Mouse (Mus musculus): ENCODE results near the gene Map3k11.

The Map3k11 gene

DNA sequence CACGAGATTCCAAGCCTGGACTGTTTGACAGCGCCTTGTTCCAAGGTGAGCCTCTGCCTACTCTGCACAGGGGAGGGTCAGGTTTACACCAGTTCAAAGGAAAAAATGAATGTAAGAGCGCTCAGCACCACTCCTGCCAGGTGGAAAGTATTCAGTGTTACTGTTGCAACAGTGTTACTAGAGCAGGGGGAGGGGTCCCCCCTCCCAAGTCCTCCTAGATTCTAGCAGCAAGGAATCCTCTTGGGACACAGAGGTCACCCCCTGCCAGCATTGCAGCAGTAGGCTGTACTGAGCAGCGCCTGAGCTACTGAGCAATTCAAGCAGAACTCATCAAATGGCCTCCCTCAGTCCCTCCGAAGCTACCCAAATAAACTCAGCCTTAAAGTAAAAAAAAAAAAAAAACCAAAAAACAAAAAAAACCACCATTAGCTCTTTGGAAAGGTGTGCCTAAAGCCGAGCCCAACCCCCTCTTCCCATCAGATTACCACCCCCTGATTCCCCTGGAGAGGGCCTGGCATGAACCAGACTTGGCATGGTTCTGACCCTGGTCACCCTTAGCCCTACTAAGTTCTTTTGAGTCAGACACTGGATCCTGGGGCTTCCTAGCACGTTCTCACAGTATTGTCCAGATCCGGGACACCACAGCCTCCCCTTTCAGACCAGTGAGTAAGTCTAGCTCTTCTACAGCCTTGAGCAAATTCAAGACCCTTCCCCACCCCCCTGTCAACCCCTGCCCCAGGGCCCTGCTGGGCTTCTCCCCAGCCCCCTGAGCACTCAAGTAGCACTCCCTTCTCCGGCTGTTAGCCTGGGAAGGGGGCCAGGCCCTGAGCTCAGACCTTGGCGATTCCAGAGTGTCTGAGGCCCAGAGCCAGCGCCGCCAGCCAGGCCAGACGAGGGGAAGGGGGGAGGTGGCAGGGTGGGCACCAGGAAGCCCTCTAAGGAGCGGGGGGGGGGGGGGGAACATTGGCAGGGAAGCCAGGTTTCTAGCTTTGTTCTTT lies 52.1 kb downstream of the Map3k11 start, which contains the start of gene Ltbp3:
TSS of gene Ltbp3 (plus strand) at position 585 of the 998 bp plus-strand sequence.
- peak; percentile 71 for DNase-seq

GRCm38 (mm10) chr19:5741641-5742240 lies 53.2 kb downstream of the Map3k11 start:
- DNase-seq = peak; percentile 81

DNA sequence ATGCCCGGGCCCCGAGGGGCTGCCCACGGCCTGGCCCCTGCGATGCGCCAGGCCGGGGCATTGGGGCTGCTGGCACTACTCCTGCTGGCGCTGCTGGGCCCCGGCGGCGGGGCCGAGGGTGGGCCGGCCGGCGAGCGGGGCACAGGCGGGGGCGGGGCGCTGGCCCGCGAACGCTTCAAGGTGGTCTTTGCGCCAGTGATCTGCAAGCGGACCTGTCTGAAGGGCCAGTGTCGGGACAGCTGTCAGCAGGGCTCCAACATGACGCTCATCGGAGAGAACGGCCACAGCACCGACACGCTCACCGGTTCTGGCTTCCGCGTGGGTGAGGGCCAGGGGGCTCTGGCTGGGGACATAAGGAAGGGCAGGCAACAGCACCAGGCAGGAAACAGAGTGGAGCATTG lies 53.7 kb downstream of the Map3k11 start:
- DNase-seq = peak; percentile 52

DNA sequence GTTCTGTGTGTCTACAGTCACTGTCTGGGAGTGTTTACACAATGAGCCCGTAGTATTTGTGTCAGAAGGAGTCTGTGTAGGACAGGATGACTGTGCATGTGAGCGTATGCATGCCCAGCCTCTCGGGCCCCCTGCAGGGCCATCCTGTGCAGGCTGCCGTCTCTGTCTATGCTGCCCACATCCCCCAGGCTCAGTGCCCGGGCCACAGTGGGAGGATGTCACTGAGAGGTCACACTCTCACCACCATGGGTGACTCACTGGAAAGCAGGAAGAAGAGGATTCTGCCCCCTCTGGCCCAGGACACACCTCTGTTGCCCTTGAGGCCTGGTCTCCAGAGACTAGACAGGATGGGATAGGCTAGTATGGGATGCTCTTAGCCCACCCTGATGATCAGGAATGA lies 55.0 kb downstream of the Map3k11 start:
- peak; percentile 53 for DNase-seq

DNA sequence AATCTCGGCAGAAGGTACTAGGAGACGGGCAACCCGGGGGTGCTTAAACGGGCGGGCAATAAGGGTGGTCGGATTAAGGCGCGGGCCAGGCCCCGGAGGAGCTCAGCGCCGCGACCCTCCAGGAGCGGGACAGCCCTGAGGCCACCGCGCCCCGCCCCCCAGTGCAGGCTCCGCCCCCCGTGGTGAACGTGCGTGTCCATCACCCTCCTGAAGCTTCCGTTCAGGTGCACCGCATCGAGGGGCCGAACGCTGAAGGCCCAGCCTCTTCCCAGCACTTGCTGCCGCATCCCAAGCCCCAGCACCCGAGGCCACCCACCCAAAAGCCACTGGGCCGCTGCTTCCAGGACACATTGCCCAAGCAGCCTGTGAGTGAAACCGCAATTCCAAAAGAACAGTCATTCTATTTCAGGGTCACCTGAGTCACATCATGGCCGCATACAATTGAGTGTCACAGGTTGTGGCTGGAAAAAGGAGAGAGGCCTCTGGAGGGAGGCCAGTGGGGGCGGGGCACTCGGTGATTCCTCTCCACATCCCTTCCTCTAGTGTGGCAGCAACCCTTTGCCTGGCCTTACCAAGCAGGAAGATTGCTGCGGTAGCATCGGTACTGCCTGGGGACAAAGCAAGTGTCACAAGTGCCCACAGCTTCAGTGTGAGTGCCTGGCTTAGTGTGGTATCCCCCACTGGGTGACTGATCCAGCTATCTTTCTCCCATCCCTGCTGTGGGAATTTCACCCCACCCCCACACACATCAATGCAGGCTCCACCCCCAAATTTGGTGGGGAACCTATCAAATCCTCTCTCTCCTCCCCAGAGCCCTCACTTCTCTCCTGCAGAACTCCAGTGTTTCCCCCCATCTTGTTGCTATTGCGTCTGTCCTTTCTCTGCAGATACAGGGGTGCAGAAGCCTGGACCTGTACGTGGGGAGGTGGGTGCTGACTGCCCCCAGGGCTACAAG lies 57.5 kb downstream of the Map3k11 start:
- DNase-seq = peak; percentile 29

- DNase-seq = no peak
These were observed 58.4 kb downstream of the Map3k11 start for GRCm38 (mm10) chr19:5746907-5747363.

- no peak for DNase-seq
These were observed 60.9 kb downstream of the Map3k11 start for GRCm38 (mm10) chr19:5749476-5749875.

DNA sequence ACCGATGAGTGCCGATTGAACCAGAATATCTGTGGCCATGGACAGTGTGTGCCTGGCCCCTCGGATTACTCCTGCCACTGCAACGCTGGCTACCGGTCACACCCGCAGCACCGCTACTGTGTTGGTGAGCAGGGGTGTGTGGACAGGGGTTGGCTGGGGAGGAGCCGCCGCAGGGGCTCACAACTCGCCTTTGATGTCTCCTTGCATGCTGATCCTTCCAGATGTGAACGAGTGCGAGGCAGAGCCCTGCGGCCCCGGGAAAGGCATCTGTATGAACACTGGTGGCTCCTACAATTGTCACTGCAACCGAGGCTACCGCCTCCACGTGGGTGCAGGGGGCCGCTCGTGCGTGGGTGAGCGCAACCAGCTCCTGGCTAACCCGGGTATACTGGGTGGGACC lies 62.4 kb downstream of the Map3k11 start:
- no peak for DNase-seq

DNA sequence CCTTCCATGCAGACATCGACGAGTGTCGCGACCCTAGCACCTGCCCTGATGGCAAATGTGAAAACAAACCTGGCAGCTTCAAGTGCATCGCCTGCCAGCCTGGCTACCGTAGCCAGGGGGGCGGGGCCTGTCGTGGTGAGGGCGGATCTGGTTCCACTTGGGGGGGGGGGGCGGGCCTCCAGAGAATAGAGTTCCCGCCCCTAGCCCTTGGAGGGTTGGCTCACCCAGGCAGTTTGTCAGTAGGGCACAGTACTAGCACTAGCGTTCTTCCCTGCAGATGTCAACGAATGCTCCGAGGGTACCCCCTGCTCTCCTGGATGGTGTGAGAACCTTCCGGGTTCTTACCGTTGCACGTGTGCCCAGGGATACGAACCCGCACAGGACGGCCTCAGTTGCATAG lies 63.2 kb downstream of the Map3k11 start:
- DNase-seq = no peak
